Mouse (Mus musculus) common myeloid progenitor, adult 5-6 weeks (primary cell): ENCODE data around the gene Dctn3. TPM values are rescaled to one million over a fixed set of nuclear protein-coding genes. Genes with fewer than 3 reads are reported as not detected.
"Not testable (repeated sequence)": the region's sequence is repeated elsewhere in the genome, so short reads cannot be mapped to it uniquely, and the experiment has no call there.

Experiments used
- ATAC-seq: replicated peaks from 2 replicates; pipeline ENCODE4 v1.8.0; 2016; ENCODE audit warnings: low read depth, mild to moderate bottlenecking, moderate TSS enrichment, inconsistent platforms; ENCODE audit not compliant: poor library complexity, severe bottlenecking
- total RNA-seq: library from RNA; stranded (forward); fragments of 200-1000, 187-1606 nt; gene quantifications from 2 replicates; pipeline ENCODE4 v1.2.3, GENCODE M21; 2017

Dctn3 gene
- total RNA-seq = 62.8 and 92.5 TPM in 2 replicates

DNA sequence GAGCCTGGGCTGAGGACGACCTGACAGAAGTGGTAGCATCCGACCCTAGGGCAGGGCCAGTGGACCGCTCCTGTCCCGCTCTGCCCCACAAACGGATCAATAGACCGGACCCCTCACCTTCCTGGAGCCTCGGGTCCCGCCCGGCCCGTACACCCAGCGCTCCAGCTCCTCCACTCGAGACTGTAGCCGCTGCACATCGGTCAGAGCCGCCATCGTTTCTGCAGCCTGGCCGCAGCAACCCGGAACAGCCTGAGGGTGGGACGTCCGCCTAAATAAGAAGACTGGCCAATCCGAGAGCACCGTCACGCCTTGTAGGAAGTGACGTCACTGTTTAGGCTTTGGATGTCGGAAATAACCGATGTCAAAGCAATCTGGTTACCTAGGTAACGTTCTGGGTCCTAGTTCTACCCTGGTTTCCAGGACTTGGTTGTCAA lies at the start of gene Dctn3:
Dctn3 (minus strand) TSS at position 253 of the 434 bp plus-strand sequence.
- peak; percentile 96 for ATAC-seq

DNA sequence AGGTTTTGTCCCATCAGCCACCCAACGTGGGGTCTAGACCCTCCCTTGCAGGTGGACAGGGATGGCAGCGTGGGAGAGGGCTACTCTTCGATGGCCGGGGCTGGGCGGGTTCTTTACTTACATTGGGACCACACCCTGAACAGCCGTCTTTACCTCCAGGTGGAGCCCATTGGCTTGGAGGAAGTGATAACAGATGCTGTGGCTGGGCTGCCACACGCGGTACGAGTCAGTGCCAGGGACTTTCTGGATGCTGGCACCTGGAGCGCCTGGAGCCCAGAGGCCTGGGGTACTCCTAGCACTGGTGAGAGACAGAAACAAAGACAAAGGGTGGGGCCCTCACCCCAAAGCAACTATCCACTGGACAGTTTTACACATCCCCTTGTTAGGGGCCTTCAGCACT lies 44.3 kb upstream of the Dctn3 start:
- ATAC-seq = not testable (repeated sequence)

DNA sequence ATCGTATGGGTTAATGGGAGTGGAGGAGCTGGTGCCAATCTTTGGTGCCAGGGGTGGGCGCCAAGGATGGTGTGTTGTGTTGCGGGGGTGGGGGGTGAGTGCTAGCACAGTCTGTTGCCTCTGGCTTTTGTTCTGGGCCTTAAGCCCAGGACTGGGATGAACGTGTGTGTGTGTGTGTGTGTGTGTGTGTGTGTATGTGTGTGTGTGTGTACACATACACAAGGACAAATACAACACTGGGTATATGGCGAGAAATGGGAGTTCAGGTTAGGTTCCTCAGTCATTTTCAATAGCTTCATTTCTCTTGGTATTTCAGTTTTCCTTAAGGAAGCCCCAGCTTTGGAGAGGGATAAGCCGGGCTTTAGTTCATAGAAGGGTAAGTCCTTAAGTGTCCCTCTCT lies 40.2 kb upstream of the Dctn3 start:
- ATAC-seq = not testable (repeated sequence)

DNA sequence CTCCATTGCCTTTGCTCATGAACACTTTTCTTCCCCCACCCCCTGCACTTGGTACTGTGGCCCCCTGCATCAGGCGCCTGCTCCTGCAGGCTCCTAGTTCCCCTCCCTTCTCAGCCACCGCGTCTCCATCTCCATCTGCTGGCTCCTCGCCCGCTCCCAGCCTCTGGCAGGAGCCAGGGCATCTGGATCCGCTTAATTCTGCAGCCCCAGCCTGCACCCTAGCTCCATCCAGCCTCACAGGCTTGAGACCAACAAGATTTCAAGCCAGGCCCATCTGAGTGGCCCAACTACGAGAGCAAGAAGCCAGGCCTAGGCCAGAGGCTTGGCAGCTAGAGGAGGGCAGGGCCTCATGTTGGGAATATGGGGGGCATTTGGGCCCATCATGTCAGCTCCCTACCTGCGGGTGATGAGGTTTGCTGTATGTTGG lies 39.7 kb upstream of the Dctn3 start:
- ATAC-seq = not testable (repeated sequence)

DNA sequence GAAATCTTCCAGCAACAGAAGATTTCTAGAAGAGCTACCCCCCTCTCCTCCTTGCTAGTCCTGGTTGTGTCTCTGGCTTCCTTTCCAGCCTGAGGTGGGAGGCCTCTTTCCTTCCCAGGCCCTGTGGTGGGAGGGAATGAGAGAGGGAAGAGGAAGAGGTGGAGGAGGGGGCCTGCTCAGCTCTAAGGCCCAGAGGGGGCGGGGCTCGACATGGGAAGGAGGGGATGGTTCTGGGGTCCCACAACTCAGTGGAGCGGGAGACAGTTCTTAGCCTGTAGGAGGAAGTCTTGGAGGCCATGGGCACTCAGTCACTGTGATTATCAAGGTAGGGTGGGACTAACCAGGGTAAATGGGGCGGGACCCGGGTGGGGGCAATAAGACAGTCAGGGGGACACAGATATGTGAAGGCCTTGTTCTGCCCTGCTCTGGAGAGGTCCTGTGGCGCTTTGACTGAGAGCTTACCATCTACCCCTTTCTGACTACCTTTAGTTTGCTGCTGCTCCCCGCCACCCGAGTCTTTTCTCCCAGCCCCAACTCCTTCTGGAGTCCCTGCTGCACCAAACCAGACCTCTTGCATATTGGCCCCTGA lies 39.2 kb upstream of the Dctn3 start:
- ATAC-seq = no peak

DNA sequence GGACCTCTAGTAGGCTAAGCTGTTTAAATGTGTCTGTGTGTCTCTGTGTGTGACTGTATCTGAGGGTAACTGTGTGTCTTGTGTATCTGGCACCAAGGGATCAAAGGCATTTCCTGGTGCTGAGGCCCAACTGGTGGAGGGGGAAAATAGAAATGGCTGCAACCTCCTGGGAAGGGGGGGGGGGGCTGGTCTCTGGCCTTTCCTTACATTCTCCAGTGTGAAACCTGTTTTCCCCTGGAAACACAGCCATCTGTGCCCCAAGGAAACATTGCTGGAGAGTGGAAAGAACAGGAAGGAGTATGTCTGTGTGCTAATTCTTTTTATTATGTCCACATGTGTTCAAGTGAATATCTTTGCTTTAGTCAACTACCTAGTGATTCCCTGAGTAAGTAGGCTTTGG lies 38.7 kb upstream of the Dctn3 start:
- ATAC-seq = no peak

DNA sequence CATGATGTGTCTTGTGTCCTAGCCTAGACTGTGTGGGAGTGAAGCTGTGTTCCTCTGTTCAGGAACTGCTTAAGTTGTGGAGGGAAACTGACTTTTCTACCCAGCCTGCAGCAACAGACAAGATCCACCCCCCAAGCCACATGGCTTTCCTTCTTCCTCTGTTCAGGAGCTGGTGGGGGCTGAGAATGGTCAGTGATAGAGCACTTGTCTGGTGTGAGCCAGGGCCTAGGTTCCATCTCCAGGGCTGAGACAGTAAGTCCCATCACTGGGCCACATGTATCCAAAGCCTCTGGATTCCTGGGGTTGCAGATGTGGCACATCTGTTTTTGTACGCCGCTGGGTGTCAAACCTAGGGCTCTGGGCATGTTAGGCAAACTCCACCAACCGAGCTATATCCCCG lies 37.9 kb upstream of the Dctn3 start:
- ATAC-seq = no peak

DNA sequence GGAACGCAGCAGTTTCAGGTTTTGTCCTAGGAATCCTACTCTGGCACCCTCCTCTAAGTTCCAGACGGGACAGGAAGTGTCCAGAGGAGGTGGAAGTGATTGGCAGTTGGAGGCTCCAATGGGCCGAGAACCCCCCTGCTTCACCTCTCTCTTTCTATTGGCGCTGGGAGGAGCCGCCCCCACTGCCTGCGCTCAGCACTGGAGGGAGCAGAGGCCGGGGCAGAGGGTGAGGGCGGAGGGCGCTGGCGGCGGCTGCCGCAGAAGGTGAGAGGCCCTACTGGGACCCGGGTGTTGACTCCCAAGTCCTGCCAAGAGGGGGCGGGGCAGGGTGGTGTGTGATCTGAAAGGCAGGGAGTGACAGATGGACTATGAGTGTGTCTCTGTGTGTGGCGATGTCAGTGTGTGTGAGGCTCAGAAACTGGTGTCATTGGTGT lies 37.3 kb upstream of the Dctn3 start:
- ATAC-seq = peak; percentile 72

DNA sequence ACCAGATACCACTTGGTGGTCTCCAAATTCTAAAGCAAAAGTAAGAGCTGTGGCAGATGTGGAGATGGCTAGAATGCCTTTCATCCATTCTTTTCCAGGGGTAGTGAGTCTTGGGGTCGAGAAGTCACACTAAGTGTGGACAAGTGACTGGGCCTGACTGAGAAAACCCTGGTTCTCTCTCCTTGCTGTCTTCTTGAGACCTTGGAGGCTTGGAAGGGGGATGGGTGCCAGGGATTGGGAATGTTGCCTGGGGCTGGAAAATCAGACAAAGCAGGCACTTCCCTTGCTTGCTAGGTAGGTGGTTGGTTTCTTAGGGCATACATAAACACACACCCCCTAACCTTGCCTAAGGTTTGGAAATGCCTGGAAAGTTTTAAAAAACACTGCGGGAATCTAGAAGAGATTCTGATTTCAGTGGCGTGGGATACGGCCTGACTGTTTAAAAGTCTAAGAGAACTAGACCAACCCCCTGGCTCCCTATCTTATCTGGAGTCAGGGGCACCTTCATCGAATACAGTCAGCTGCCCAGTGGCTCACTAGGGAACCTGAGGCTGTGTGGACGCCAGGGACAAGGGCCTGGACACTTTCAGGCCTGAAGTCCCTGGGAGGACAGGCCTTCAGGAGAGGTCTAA lies 36.8 kb upstream of the Dctn3 start:
- no peak for ATAC-seq

DNA sequence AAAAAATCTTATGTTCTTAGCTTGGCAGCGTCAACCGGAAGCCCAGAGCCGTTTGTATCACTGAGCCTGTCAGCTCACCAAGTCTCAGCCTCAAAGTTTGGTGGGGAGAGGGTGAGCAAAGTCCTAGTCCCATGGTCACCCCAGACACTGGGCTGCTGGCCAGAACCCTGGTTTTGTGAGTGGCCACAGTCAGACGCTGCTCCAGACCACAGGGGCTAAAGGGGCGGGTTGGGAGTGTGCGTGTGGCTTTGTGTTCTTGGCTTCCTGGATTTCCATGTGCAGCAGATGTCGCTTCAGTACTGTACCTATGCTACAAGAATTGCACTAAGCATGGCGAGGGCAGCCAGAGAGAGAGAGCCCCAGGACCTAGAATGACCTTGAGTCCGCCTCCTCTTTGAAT lies 36.2 kb upstream of the Dctn3 start:
- peak; percentile 3 for ATAC-seq

DNA sequence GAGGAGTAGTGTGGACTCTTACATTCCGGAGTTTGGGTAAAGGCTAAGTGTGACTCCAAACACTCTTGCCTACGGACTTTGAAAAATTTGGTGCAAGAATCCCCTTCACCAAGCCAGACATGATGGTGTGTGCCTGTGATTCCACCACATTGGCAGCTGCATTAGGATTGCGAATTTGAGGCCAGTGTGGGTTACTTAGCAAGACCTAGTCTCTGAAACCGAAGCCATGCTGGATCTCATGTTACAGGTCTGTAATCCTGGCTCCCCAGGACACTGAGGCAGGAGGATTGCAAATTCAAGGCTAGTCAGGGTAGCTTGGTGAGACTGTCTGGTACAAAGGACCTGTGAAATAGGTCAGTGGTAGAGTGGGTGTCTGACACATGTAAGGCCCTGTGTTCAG lies 35.7 kb upstream of the Dctn3 start:
- ATAC-seq = no peak

DNA sequence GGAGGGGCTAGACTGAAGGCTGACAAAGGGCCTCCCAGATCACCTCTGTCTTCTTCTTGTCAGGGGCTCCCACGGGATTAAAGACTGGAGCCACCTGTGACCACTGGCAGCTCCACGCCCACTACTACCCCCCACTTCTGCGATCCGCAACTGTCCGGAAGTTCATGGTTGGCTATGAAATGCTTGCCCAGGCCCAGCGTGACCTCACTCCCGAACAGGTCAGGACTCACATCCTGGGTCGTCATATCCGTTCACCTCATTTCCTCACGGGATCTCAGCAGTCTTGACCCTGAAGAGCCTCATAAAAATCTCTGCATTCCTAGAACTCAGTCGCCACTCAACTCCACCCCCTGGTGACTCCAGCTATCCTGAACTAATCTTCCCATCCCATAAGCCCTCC lies 35.1 kb upstream of the Dctn3 start:
- ATAC-seq = no peak

DNA sequence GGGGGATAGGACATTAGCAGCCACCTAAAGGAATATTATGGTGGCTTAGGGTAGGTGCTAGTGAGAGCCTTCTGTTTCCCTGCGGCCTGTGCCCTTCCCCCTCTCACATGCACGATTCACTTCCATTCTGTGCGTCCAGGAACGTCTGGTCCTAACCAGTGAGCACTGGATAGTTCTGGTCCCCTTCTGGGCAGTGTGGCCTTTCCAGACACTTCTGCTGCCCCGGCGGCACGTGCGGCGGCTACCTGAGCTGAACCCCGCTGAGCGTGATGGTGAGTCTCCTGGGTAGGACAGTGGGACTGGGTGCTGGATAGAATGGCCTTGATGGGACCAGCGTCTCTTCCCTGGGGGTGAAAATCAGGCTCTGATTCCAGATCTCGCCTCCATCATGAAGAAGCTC lies 34.4 kb upstream of the Dctn3 start:
- no peak for ATAC-seq

DNA sequence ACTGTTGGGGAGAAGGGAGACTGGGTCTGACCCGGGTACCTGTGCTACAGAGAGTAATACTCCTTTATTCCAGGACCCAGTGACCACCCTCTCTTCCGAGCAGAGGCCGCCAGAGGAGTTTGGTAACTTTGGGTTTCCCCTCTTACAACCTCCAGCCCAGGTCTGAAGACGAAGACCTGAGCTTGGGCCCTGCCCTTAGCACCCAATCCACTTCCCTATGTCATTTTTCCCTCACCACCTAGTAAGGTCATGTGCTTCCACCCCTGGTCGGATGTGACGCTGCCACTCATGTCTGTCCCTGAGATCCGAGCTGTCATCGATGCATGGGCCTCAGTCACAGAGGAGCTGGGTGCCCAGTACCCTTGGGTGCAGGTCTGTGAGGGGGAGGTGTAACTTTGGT lies 33.5 kb upstream of the Dctn3 start:
- no peak for ATAC-seq

DNA sequence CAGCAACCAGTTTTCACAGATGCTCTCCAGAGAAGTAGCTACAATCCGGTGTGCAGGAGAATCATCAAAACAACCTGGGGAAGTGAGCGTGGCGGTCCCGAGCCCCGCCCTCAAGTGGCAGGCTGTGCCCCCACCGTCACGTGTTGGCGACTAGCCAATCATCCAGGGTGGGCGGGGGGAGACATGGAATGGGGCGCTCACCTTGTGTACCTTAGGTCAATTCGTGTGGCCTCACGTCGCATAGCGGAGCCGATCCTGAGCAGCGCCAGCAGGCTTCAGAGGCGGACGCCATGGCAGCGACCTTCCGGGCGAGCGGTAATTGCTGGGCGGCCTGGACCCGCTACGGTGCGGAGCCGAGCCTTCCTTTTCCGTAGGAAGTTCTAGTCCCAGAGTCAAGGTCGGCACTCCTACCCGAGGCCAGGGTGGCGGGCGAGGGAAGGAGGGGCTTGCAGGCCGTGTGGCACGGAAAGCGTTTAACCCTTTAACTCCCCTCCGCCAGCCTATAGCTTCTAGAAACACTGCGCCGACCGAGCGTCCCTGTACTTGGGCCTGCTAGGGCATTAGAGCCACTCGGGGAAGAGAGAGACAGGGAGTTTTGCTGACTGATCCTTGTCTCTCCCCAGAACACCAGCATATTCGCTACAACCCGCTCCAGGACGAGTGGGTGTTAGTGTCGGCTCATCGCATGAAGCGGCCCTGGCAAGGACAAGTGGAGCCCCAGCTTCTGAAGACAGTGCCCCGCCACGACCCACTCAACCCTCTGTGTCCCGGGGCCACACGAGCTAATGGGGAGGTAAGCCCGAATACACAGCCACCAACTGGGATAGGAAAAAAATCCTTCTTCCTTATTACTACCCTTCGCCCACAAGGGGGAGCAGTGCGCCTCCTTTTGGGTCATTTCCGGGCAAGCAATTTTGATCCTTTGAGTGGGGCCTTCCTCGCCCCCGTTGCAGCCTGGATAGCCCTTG lies 32.7 kb upstream of the Dctn3 start, which contains the start of gene Sigmar1:
Sigmar1 (minus strand) TSS at position 820 of the 968 bp plus-strand sequence.
- ATAC-seq = peak; percentile 62

DNA sequence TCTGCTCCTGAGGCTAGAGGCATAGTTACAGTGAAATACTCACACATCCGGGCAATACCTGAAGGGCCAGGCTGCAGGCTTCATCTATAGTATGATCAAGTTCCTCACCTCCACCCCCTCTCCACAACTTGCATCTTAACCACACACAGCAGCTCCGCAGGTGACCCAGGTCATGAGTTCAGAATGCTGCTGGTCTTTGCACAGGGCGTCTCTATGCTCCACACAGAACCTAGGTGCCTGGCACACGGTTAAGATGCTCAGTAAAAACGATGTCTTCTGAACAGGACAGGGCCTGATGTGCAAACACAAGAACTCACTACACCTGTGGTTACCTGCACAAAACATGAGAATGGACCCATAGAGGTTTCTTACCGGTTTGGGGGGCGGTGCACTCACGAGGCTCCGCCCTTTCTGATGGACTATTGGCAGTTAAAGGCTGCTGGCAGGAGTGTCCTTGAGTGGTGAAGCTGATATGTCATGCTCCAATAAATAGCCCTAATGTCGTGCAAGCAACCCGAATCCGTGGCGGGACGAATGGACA lies 31.9 kb upstream of the Dctn3 start, which contains the start of gene Galt:
Galt (plus strand) TSS at position 432 of the 541 bp plus-strand sequence.
- peak; percentile 29 for ATAC-seq

DNA sequence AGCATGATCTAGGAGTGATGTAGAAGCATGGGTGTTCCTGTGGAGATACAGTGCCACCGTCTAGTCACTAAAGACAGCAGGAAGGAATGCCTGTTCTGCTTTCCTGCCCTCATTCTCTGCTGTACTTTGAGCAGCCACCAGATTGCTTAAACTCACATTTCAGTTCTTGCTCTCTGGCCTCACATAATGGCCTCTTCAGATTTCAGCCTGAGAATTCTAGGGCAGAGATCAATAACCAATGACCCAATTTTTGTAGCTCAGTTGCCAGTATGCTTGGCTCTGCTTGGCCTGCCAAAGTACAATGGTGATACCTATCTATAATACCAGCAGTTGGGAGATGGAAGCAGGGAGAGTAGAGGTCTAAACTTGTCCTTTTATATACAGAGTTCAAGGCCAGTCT lies 22.1 kb upstream of the Dctn3 start:
- no peak for ATAC-seq

DNA sequence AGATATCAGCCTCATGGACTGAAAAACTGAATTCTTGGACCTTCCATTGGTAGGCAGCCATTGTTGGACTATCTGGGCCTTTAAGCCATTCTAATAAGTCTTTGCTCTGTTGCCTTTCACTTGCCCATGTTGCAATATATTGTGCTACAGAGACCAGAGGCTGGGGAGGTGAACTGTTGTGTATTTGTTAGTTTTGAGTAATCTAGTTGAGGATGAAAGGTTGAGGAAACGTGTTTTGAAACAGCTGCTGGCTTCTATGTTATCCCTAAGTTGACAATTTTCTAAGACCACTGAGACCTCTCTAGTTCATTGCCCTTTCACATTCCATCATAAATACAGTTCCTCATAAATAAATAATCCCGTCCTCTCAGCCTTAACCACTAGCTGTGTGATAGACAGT lies 21.2 kb upstream of the Dctn3 start:
- ATAC-seq = no peak

DNA sequence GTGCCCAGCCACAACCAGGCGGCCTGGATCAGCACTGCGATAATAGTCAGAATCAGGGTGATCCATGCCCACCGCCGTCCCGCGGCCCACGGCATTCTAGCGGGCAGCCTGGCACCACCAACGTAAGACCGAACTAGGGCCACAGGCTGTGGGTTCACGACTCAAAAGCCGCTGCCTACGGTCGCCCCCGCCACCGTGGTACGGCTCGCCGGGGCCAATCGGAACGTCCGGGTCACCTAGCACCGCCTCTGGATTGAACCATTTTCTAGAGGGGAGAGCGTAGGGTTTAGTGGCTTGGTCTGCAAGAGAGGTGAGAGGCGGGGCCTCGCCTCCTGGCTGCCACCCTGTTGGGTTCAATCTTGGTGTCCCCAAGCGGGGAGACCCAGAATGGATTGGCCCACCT lies 18.2 kb upstream of the Dctn3 start:
- peak; percentile 88 for ATAC-seq

DNA sequence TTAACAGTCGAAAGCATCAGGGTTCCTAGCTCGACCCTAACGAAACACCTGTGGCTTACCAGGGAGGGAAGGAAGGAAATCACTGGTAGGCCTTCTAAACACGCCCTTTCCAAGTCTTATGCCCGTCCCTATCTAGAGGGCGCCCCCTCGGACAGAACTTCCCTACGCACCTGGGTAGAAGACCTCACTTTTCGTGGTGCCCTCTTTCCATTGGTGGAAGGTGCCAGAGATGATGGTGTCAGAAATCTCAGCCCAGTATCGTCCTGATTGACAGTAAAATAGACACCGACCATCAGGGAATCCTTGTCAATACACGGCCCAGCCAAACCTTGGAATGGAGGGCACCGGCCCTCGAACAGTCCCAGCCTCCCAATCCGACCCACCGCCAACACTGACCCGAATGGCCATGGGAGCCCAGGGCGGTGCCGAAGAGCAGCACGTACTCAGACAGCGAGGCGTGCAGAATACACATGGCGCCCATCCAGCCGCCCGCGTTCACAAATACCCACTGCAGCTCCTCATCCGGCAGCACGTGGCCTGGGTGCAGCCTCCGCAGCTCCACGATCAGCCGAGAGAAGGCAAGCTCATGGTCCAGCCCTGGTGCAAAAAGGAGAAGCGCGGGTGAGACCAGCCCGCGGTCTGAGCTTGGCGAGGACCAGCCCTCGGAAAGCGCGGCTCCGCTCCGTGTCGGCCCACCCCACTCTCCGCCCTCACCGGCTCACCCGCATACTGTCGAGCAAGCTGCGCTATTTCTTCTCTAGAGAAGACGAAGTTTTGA lies 17.6 kb upstream of the Dctn3 start:
- ATAC-seq = peak; percentile 69
